Mouse (Mus musculus) CH12.LX (cell line): ENCODE data around the gene Amigo1. TPM values are rescaled to one million over a fixed set of nuclear protein-coding genes. Genes with fewer than 3 reads are reported as not detected.

Source experiments
- DNase-seq: peaks from one replicate; pipeline ENCODE4 v3.0.0-alpha.2; 2013; ENCODE audit errors: extremely low read depth
- H3K27ac ChIP-seq: 2 replicates; pipeline ENCODE4 v1.5.1; 2012; ENCODE audit warnings: low read depth, mild to moderate bottlenecking, control low read depth, moderate library complexity; ENCODE audit not compliant: insufficient read depth
- H3K27me3 ChIP-seq: replicated peaks from 2 replicates; pipeline ENCODE3; 2012; ENCODE audit warnings: inconsistent platforms
- H3K36me3 ChIP-seq, 2 experiments: replicated peaks in 1 of 2; 2 replicates each; pipeline versions ENCODE3 to v1.6.1; 2012; ENCODE audit warnings: inconsistent platforms in 1 of 2, low read length in 1 of 2, mild to moderate bottlenecking in 1 of 2, mixed read lengths in 1 of 2, moderate library complexity in 1 of 2; ENCODE audit not compliant: control insufficient read depth in 1 of 2, insufficient read depth in 1 of 2
- H3K4me1 ChIP-seq, 2 experiments: 2 replicates each; pipeline ENCODE4 v1.6.1; 2012; ENCODE audit warnings: inconsistent platforms in 1 of 2, moderate library complexity in 1 of 2; ENCODE audit not compliant: insufficient read depth in 2 of 2, control insufficient read depth in 1 of 2
- H3K4me2 ChIP-seq: 2 replicates; pipeline ENCODE4 v1.6.1; 2012; ENCODE audit warnings: low read depth, mild to moderate bottlenecking, control low read depth; ENCODE audit not compliant: poor library complexity, insufficient read depth, severe bottlenecking
- H3K4me3 ChIP-seq, 3 experiments: fragments of 150-350 bp in 1 of 3; sonication (generic) in 1 of 3; replicated peaks in 1 of 3; 2 replicates each; pipeline versions ENCODE3 to v1.5.1; 2011 to 2012; ENCODE audit warnings: low read depth in 2 of 3, low read length in 2 of 3, mild to moderate bottlenecking in 2 of 3, moderate library complexity in 2 of 3, control low read depth in 1 of 3, improper control_type of control experiment in 1 of 3, inconsistent platforms in 1 of 3, mixed read lengths in 1 of 3; ENCODE audit not compliant: poor library complexity in 1 of 3
- H3K79me2 ChIP-seq: replicated peaks from 2 replicates; pipeline ENCODE4 v1.6.1; 2012; ENCODE audit warnings: mild to moderate bottlenecking, moderate library complexity; ENCODE audit not compliant: control insufficient read depth, poor library complexity, insufficient read depth, severe bottlenecking; ENCODE audit errors: extremely low read depth
- H3K9ac ChIP-seq: 2 replicates; pipeline ENCODE4 v1.6.1; 2012; ENCODE audit warnings: low read depth, mild to moderate bottlenecking, control low read depth, moderate library complexity; ENCODE audit not compliant: insufficient read depth
- H3K9me3 ChIP-seq: replicated peaks from 2 replicates; pipeline ENCODE3; 2012; ENCODE audit warnings: low read length, inconsistent platforms, mixed read lengths
- CHD1 ChIP-seq: IDR thresholded peaks from 2 replicates; pipeline ENCODE4 v1.6.1; 2012; ENCODE audit warnings: low read depth, low read length, improper control_type of control experiment, inconsistent platforms
- CHD2 ChIP-seq: IDR thresholded peaks from 2 replicates; pipeline ENCODE4 v1.6.1; 2011; ENCODE audit warnings: low read length, improper control_type of control experiment
- CTCF ChIP-seq, 2 experiments: IDR thresholded peaks in 1 of 2; conservative IDR thresholded peaks in 1 of 2; 2 replicates each; pipeline ENCODE4 v1.5.1; 2011 to 2012; ENCODE audit warnings: low read depth in 2 of 2, low read length in 2 of 2, improper control_type of control experiment in 1 of 2, inconsistent platforms in 1 of 2, mild to moderate bottlenecking in 1 of 2, moderate library complexity in 1 of 2
- E2F4 ChIP-seq: IDR thresholded peaks from 2 replicates; pipeline ENCODE4 v1.6.1; 2011; ENCODE audit warnings: low read depth, low read length, improper control_type of control experiment; ENCODE audit not compliant: insufficient replicate concordance
- ELF1 ChIP-seq: IDR thresholded peaks from 2 replicates; pipeline ENCODE4 v1.6.1; 2014; ENCODE audit warnings: low read depth, mild to moderate bottlenecking, inconsistent platforms, low read length, improper control_type of control experiment
- EP300 ChIP-seq: IDR thresholded peaks from 2 replicates; pipeline ENCODE4 v1.6.1; 2011; ENCODE audit warnings: low read length, improper control_type of control experiment
- ETS1 ChIP-seq: conservative IDR thresholded peaks from 2 replicates; pipeline ENCODE4 v1.6.1; 2012; ENCODE audit warnings: low read depth, mild to moderate bottlenecking, inconsistent platforms, low read length, improper control_type of control experiment, moderate library complexity
- IRF4 ChIP-seq: IDR thresholded peaks from 2 replicates; pipeline ENCODE4 v1.6.1; 2014; ENCODE audit warnings: low read depth, mild to moderate bottlenecking, inconsistent platforms, low read length, improper control_type of control experiment
- JUN ChIP-seq: IDR thresholded peaks from 2 replicates; pipeline ENCODE4 v1.6.1; 2011; ENCODE audit warnings: low read depth, mild to moderate bottlenecking, low read length, improper control_type of control experiment, moderate library complexity; ENCODE audit not compliant: insufficient read depth
- JUND ChIP-seq: conservative IDR thresholded peaks from 2 replicates; pipeline ENCODE4 v1.6.1; 2011; ENCODE audit warnings: low read depth, low read length, improper control_type of control experiment
- KAT2A ChIP-seq: IDR thresholded peaks from 2 replicates; pipeline ENCODE4 v1.6.1; 2012; ENCODE audit warnings: low read length, improper control_type of control experiment, inconsistent platforms; ENCODE audit not compliant: insufficient replicate concordance
- MAFK ChIP-seq: IDR thresholded peaks from 2 replicates; pipeline ENCODE4 v1.6.1; 2011; ENCODE audit warnings: low read length, improper control_type of control experiment; ENCODE audit not compliant: insufficient replicate concordance
- MAX ChIP-seq: IDR thresholded peaks from 2 replicates; pipeline ENCODE4 v1.6.1; 2011; ENCODE audit warnings: low read length, improper control_type of control experiment
- MAZ ChIP-seq: IDR thresholded peaks from 2 replicates; pipeline ENCODE4 v1.6.1; 2012; ENCODE audit warnings: low read depth, mild to moderate bottlenecking, inconsistent platforms, low read length, improper control_type of control experiment, moderate library complexity
- MEF2A ChIP-seq: IDR thresholded peaks from 2 replicates; pipeline ENCODE4 v1.6.1; 2014; ENCODE audit warnings: low read depth, mild to moderate bottlenecking, inconsistent platforms, low read length, improper control_type of control experiment, borderline replicate concordance
- MXI1 ChIP-seq: IDR thresholded peaks from 2 replicates; pipeline ENCODE4 v1.6.1; 2011; ENCODE audit warnings: mild to moderate bottlenecking, low read depth, low read length, improper control_type of control experiment
- MYC ChIP-seq: IDR thresholded peaks from 2 replicates; pipeline ENCODE4 v1.6.1; 2011; ENCODE audit warnings: low read depth, mild to moderate bottlenecking, improper control_type of control experiment, low read length
- NRF1 ChIP-seq: IDR thresholded peaks from 2 replicates; pipeline ENCODE4 v1.6.1; 2014; ENCODE audit warnings: low read depth, mild to moderate bottlenecking, inconsistent platforms, low read length, improper control_type of control experiment, moderate library complexity
- POLR2A ChIP-seq: IDR thresholded peaks from 2 replicates; pipeline ENCODE4 v1.6.1; 2011; ENCODE audit warnings: low read depth, mild to moderate bottlenecking, improper control_type of control experiment, low read length
- POLR2AphosphoS2 ChIP-seq: IDR thresholded peaks from 2 replicates; pipeline ENCODE4 v1.6.1; 2011; ENCODE audit warnings: low read depth, low read length, improper control_type of control experiment
- RCOR1 ChIP-seq: conservative IDR thresholded peaks from 2 replicates; pipeline ENCODE4 v1.6.1; 2012; ENCODE audit warnings: low read depth, mild to moderate bottlenecking, inconsistent platforms, low read length, improper control_type of control experiment
- SIN3A ChIP-seq: IDR thresholded peaks from 2 replicates; pipeline ENCODE4 v1.6.1; 2012; ENCODE audit warnings: low read length, improper control_type of control experiment, inconsistent platforms
- SMC3 ChIP-seq: IDR thresholded peaks from 2 replicates; pipeline ENCODE4 v1.6.1; 2011; ENCODE audit warnings: low read depth, low read length, improper control_type of control experiment
- TCF12 ChIP-seq: IDR thresholded peaks from 2 replicates; pipeline ENCODE4 v1.6.1; 2014; ENCODE audit warnings: low read depth, mild to moderate bottlenecking, inconsistent platforms, low read length, improper control_type of control experiment
- USF1 ChIP-seq: IDR thresholded peaks from 2 replicates; pipeline ENCODE4 v1.6.1; 2014; ENCODE audit warnings: low read depth, mild to moderate bottlenecking, inconsistent platforms, low read length, improper control_type of control experiment
- USF2 ChIP-seq: conservative IDR thresholded peaks from 2 replicates; pipeline ENCODE4 v1.6.1; 2011; ENCODE audit warnings: low read depth, low read length, improper control_type of control experiment
- ZKSCAN1 ChIP-seq: IDR thresholded peaks from 2 replicates; pipeline ENCODE4 v1.6.1; 2012; ENCODE audit warnings: low read depth, inconsistent platforms, low read length, improper control_type of control experiment, borderline replicate concordance
- ZNF384 ChIP-seq: IDR thresholded peaks from 2 replicates; pipeline ENCODE4 v1.6.1; 2012; ENCODE audit warnings: low read depth, low read length, improper control_type of control experiment, inconsistent platforms
- dilution Hi-C: fragments of 300-500 bp; cut with MboI; formaldehyde crosslinking; loops from 2 replicates; pipeline ENCODE4 v1.14.3; 2020; ENCODE audit warnings: low sequenced_read_pairs; ENCODE audit not compliant: extremely low pct_unique_long_range_greater_than_20kb, extremely low pct_ligation_motif_present
- in situ Hi-C: fragments of 300-500 bp; cut with MboI; formaldehyde crosslinking; loops from 3 replicates; pipeline ENCODE4 v1.14.3; 2019; ENCODE audit warnings: low sequenced_read_pairs, low pct_ligation_motif_present, low pct_unique_long_range_greater_than_20kb, mixed read lengths
- polyA plus RNA-seq: library from polyadenylated mRNA; unstranded; fragments of >175 nt; gene quantifications from 2 replicates; pipeline ENCODE4 v1.2.1, GENCODE M21; 2012; ENCODE audit warnings: low read depth; ENCODE audit not compliant: insufficient read length
- total RNA-seq, 2 experiments: library from RNA; depleted of rRNA; stranded (reverse); fragments of 300-350 nt in 1 of 2; fragments of >200 nt in 1 of 2; gene quantifications; 2 replicates each; pipeline ENCODE4 v1.2.3; 2012 to 2014

The Amigo1 gene
- total and polyA plus RNA-seq, 3 experiments: 0.21 to 0.59 TPM; not detected in 1

- H3K79me2 ChIP-seq: no peaks in the 10 kb centered on the region; the same call in 1 of the 2 replicates
- H3K9me3 ChIP-seq: no peaks in the 10 kb centered on the region
- dilution Hi-C loops (no loop called here), in situ Hi-C loops (no loop called here)
- H3K36me3 ChIP-seq: peaks cover 9 to 68% of the 10 kb centered on the region in 2 experiments
- no peaks in the 10 kb centered on the region for H3K27me3 ChIP-seq
- H3K4me3 ChIP-seq: no peak overlapping the region
- DNase-seq: no peak
- TF ChIP-seq JUN (no peak), JUND (no peak), IRF4 (no peak), SIN3A (no peak), ZNF384 (no peak), POLR2AphosphoS2 (no peak), MAX (no peak), E2F4 (no peak), NRF1 (no peak)
- no peak overlapping the region for H3K27ac ChIP-seq
- H3K9ac ChIP-seq: 0 out of 2 replicates have a peak overlapping the region, but pooled peaks have one; percentile 74
- H3K4me1 ChIP-seq: peaks cover 15 to 37% of the 10 kb centered on the region in 2 experiments
- 0 out of 2 replicates have a peak overlapping the region, but pooled peaks have one; percentile 70 for H3K4me2 ChIP-seq
Observed at GRCm38 (mm10) chr3:108199231-108199630, 13.1 kb downstream of the Amigo1 start.

DNA sequence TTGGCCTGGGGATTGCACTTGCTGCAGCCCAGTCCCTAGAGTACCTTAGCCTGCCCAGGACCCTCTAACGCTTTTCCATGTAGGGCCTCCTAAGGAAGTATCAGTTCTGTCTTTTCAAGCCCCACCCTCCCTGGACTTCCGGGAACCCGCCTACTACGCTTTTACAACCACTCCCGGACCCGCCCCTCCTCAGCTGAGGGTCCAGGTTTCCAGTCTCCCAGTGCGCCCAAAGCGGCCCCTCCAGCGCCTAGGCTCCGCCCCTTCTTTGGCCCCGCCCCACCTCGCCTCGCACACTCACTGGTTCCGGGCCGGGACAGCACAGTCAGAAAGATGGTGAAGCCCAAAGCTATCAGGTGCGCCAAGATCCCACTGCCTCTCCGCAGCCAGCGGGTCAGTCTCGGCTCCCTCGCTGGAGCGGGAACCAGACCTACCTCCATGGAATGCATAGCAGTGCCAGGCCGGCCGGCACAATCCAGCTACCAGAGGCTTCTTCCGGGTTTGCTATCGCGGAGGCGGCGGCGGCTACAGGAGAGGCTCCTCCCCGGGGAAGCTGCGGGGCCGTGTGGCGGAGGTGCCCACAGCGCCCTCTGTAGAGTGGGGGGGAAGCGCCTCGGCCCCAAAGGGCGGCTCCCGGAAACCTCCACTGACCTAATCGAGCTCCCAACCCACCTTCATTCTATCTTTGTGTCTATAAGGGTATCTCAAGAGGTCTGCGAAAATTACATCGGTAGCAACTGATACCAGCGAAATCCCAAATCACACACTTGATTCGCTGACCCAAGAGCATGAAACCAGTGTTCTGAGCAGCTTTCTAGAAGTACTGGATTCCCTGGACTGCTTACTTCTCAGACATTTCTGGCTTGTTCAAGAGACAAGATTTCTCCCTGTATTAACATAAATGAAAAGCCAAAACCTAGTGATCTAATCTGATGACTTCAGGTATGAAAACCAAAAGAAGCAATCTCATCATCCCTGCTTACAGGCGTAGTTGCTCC lies 14.5 kb downstream of the Amigo1 start, which contains the start of gene Cyb561d1:
Gene Cyb561d1 (minus strand): TSS at position 884 of the 995 bp plus-strand sequence.
- in situ Hi-C loops: no loop called here
- Histone ChIP-seq H3K36me3 (peaks cover 19 to 76% of the 10 kb centered on the region in 2 experiments), H3K4me1 (peaks cover 9 to 35% of the 10 kb centered on the region in 2 experiments), H3K27ac (peak within 1 kb of the TSS; percentile 74), H3K9ac (peak within 1 kb of the TSS; percentile 74), H3K79me2 (no peaks in the 10 kb centered on the region; the same call in 1 of the 2 replicates), H3K4me2 (peak within 1 kb of the TSS; percentile 70), H3K4me3 (peak within 1 kb of the TSS; percentile 72 to 84 (median 73)), H3K9me3 (no peaks in the 10 kb centered on the region), H3K27me3 (no peaks in the 10 kb centered on the region)
- DNase-seq: peak; percentile 96
- dilution Hi-C loops: no loop called here
- no peak for TF ChIP-seq JUN
- TF ChIP-seq SIN3A: peak; percentile 46
- no peak for TF ChIP-seq ZKSCAN1
- peak; percentile 15; the same call in 1 of the 2 replicates for TF ChIP-seq E2F4
- TF ChIP-seq MXI1: no peak; the same call in none of the 2 replicates
- TF ChIP-seq MEF2A: peak; percentile 41; the same call in 1 of the 2 replicates
- no peak for TF ChIP-seq CHD1
- no peak; the same call in 1 of the 2 replicates for TF ChIP-seq MAFK
- no peak for TF ChIP-seq MYC
- peak; percentile 68 for TF ChIP-seq TCF12
- TF ChIP-seq POLR2A: peak; percentile 88
- no peak for TF ChIP-seq CHD2
- TF ChIP-seq MAZ: peak; percentile 60; the same call in 1 of the 2 replicates
- TF ChIP-seq NRF1: peak; percentile 31; the same call in 1 of the 2 replicates
- TF ChIP-seq CTCF (conservative IDR thresholded peaks at IDR 0.05 in 1 of 2, IDR thresholded peaks at IDR 0.05 in 1 of 2; ENCODE audit: low read depth in 2 of 2, low read length in 2 of 2): peak; percentile 8 to 75; a peak in 2 of 4 replicates
- peak; percentile 96 for TF ChIP-seq ELF1
- TF ChIP-seq POLR2AphosphoS2: peak; percentile 69; the same call in 1 of the 2 replicates
- TF ChIP-seq USF2: no peak
- peak; percentile 30 for TF ChIP-seq SMC3
- TF ChIP-seq USF1: no peak
- TF ChIP-seq ETS1: peak; percentile 67; the same call in 1 of the 2 replicates
- 0 out of 2 replicates have a peak, but pooled peaks have one; percentile 36 for TF ChIP-seq KAT2A
- TF ChIP-seq MAX: peak; percentile 40; the same call in 1 of the 2 replicates
- TF ChIP-seq RCOR1: 0 out of 2 replicates have a peak, but pooled peaks have one; percentile 57
- peak; percentile 89 for TF ChIP-seq EP300
